Mouse (Mus musculus) kidney, adult 9 months (tissue): ENCODE measurements around the gene Col4a1.

Source experiments
- DNase-seq: peaks from one replicate; pipeline ENCODE4 v3.0.0; 2022

The Col4a1 gene

GRCm38 (mm10) chr8:11297141-11297838 is 15.3 kb downstream of the Col4a1 start:
- DNase-seq: peak; percentile 59

- DNase-seq: no peak
Measured at GRCm38 (mm10) chr8:11296282-11296943, 16.2 kb downstream of the Col4a1 start.

DNA sequence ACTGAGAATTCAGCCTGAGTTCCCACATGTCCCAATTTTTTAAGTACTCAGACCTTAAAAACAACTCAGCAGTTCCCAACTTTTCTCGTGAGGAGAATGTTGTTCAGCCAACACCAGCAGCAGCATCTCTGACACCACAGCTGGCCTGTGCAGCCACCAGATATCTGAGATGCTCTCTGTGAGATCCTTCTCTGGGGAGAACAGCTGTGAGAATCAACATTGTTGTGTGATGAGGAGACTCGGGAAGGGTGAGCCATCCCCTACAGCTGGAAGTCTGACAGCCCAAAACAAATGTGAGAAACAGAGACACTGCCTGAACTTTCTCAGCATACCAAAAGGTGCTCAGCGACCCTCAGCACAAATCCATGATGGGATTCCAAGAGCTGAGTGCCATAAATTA is 20.0 kb downstream of the Col4a1 start:
- DNase-seq: no peak

GRCm38 (mm10) chr8:11290533-11290932 is 22.1 kb downstream of the Col4a1 start:
- DNase-seq: no peak

DNA sequence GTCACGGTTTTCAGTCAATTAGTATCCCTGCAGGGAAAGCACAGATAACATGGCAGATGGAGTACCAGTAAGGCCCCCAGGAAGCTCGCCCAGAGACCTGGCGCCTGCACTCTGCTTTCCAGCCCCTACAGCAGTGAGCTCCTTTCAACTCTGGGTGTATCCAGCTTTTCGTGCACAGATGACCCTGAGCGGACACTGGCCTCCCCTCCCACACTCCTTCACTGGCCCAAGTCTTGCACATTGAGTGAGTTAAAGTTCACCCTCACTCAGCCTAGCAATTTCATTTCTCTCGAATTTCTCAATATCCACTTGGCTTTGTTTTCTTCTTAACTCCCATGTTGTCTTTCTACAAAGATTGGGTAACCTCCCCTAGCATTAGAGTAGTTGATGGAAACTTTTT is 24.3 kb downstream of the Col4a1 start:
- no peak for DNase-seq

DNA sequence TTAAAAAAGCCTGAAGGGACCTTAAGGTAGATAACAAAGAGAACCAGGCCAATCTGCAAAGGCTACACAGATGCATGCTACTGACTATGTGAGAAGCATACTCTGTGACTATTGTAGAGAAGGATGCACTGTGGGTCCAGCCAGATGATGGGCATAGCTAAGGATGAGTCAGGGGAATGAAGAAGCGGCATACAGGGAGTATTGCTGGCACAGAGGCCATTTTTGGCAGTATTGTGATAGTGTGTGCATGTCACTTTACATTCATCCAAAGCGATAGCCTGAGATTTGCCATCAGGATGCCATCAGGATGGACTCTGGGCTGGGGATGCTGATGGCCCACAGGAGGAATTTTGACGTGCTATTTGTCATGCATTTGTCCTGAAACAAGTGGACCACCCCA is 25.5 kb downstream of the Col4a1 start:
- no peak for DNase-seq

DNA sequence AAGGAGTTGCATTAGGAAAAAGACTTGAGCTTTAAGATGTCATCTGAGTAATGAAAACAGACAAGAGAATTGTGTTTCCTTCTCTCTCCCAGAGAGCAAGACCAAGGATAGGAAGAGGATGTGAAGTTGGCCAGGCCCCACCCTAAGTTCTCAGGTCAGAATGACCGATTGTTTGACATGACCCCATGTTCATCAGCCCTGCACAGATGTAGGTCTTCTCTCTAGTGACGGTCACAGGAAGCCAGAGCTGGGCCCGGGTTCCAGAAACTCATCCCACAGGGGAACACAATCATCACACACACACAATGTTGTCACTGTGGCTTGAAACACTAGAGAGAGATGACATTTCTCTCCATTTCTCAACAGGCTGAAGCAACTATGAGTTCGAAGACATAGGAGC is 27.2 kb downstream of the Col4a1 start:
- no peak for DNase-seq

DNA sequence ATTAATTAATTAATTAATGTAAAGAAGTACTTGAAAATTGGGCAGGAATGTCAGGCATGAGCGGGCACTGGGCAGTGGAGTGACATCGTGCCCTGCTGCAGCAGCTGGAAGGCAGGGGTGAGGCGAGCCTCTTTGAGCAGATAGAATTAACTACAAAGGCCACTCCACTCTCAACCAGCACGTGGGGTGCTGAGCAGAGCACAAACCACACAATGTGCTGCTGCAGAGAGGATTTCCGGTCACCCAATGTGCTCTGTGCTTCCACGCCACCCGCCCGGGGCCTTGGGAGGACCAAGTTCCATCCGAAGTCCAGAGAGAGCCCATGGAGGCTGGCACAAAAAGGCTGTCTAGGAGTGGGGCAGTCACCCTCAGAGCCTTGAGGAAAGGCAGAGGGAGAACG is 29.4 kb downstream of the Col4a1 start:
- DNase-seq: peak; percentile 85

DNA sequence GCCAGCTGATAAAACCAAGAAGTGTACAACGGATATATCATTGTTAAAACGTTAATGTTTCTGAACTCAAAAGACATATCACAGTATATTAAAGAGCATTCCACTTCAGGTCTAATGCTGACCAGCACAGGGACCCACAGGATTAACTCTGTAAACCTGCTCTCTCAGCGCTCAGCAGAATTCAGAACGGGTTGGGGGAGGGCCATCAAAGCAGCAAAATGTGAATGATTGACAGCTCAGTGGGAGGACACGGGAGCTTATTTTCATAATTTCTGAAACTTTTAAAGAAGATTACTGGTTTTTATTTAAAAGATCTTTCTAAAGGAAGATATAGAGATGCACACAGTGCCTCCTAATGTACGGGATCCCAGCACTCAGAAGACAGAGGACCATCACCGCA is 29.9 kb downstream of the Col4a1 start:
- peak; percentile 57 for DNase-seq

DNA sequence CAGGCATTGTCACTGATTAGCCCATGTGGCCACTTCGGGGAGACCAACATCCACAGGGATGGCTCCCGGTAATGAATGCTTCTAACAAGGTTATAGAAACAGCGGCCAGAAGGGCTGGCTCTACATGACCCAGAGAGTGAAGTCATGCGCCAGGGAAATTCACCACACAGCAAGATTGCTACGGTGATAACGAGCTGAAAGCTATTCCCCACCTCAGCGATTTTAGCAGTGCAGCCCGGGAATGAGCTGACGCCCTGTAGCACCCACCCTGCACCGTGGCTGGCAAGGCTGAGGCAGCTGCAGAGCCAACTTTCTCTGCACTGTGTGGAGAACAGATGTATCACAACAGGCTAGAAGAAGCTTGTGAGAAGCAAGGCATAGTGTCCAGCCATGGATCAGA is 30.5 kb downstream of the Col4a1 start:
- peak; percentile 70 for DNase-seq

DNA sequence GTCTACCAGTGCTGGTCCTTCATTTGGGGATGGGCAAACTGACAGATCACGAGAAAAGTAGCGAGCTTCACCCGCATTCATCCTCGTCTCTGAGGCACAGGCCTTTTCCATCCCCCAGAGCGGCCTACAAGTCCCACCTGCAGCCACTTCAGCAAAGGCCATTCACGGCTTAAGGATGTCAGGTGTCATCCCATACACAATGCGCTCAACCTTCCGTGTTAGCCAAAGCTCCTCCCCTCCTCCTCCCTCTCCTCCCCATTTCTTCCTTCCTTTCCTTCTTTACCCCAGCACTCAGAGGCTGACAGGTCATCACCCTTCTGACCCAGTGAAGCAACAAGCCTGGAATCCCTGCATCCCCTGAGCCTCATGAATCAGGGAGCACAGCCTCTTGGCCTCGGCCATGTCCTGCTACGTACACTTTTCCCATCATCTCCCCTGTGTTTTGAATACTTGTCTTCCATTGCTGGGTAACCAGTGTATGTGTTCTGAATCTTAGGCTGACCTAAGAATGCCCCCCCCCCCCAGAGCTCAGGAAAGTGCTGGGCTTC is 31.8 kb downstream of the Col4a1 start:
- DNase-seq: no peak

DNA sequence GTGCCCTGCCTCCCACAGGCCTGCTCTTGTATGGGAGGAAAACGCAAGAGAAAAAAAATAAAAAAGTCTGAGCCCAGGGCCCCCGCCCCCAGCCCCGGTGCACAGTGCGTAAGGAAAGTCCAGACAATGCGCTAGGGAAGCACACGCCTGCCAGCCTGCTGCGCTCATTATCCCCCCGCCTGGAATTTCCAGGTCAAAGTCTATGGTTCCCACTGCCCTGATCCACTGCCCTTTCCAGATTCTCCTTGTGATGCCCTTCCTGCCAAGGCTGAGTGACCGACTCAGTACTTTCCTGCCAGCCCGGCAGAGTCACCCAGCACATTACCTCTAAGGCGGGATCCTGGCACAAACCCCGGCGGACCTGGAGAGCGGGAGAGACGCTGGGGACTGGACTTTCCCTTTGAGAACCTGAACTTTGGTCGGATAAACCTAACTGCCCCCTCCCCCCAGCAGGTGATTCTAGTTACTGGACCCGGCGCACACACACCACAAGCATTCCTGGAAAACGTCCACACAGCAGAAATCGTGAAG is 33.3 kb downstream of the Col4a1 start:
- peak; percentile 96 for DNase-seq

GRCm38 (mm10) chr8:11278101-11278611 is 34.5 kb downstream of the Col4a1 start:
- peak; percentile 52 for DNase-seq

- DNase-seq: no peak
Measured at GRCm38 (mm10) chr8:11277602-11278051, 35.0 kb downstream of the Col4a1 start.

- no peak for DNase-seq
Measured at GRCm38 (mm10) chr8:11276286-11276685, 36.3 kb downstream of the Col4a1 start.

- DNase-seq: no peak
Measured at GRCm38 (mm10) chr8:11274415-11274814, 38.2 kb downstream of the Col4a1 start.

DNA sequence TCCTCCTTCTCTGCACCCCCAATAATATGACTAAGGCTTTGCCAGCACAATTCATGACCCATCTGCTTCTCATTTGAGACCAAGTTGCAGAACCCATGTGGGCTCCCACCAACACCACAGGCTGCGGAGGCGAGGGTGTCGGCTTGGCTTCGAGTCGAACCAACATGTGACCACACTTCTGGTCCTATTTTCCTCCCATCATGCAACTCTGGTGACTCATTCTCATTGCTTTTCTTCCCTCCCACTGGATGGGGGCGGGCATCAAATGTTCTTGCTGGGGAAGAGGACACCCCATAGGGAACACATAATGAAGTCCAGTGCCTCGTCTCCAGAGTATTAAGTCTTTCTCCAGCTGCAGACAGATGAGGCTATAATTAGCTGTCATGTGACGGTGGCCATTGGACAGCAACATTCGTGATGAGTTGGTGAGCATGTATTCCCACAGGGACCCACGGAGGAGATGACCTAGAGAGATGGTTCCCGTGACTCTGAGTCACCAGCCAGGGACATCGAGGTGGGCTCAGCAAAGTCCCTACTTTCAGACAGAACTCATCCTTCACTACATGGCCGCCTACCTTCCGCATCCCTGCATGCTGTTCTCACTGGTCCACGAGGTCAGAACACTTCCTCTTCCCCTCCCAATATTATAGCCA is 39.0 kb downstream of the Col4a1 start:
- DNase-seq: no peak

GRCm38 (mm10) chr8:11272205-11272604 is 40.4 kb downstream of the Col4a1 start:
- peak; percentile 44 for DNase-seq

DNA sequence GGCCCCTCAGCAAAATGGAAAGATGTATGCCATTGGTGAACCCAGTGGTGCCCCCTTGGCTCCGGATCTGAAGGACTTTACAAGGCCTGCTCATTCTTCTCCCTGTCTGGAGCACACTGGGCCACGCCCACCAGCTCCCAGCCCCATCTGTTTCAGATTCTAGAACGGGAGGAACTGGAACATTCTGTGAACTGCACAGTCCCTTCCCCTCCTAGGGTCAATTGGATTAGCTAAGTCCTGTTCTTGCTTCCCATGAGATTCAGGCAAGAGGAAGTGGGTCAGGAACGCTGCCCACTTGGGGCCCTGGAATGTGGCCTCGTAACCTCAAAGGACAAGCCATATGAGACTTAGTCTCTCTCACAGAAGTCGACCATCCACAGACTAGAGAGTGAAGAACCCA is 41.8 kb downstream of the Col4a1 start:
- peak; percentile 73 for DNase-seq

- DNase-seq: no peak
Measured at GRCm38 (mm10) chr8:11268753-11269152, 43.9 kb downstream of the Col4a1 start.

- DNase-seq: no peak
Measured at GRCm38 (mm10) chr8:11266471-11266870, 46.2 kb downstream of the Col4a1 start.

GRCm38 (mm10) chr8:11265971-11266370 is 46.7 kb downstream of the Col4a1 start:
- no peak for DNase-seq

- no peak for DNase-seq
Measured at GRCm38 (mm10) chr8:11263848-11264247, 48.8 kb downstream of the Col4a1 start.
